Mouse (Mus musculus) mesoderm, embryonic 11.5 days (tissue): Measurements from ENCODE around the gene Cntrl.

Source experiments
- DNase-seq: peaks from one replicate; pipeline ENCODE4 v3.0.0-alpha.2; 2012; ENCODE audit warnings: low read depth, low spot score

The Cntrl gene

DNA sequence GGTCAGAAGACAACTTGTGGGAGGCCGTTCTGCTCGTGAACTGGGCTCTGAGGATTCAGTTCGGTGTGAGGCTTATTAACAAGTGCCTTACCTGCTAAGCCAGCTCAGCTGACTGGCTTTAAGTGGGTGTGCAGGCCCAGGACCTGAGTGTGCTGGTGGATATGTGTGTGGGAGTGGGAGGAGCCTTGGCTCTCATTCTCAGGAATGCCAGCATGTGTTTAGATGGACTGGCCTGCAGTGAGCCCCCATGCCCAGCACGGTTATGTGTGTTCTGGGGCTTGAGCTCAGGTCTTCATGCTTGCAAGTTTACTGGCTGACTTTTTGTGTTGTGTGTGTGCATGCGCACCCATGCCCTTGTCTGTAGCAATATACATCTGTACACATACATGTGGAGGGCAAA, 64.4 kb downstream of the Cntrl start:
- DNase-seq, result no peak

DNA sequence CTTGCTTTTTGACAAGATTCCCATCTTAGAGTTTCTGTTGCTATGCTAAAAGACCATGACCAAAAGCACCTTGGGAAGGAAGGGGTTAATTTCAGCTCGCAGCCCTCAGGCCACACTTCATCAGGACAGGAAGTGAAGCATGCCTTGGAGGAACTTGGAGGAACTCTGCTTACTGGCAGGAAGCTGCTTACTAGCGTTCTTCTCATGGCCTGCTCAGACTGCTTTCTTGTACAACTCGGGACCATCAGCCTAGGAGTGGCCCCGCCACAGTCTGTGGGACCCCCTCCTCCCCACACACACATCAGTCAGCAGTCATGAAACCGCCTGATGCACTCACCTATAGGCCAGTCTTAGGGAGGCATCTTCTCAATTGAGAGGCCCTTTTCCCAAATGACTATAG, 64.8 kb downstream of the Cntrl start:
- DNase-seq, result peak; percentile 14

GRCm38 (mm10) chr2:35175281-35176065, 66.2 kb downstream of the Cntrl start:
- DNase-seq, result no peak

DNA sequence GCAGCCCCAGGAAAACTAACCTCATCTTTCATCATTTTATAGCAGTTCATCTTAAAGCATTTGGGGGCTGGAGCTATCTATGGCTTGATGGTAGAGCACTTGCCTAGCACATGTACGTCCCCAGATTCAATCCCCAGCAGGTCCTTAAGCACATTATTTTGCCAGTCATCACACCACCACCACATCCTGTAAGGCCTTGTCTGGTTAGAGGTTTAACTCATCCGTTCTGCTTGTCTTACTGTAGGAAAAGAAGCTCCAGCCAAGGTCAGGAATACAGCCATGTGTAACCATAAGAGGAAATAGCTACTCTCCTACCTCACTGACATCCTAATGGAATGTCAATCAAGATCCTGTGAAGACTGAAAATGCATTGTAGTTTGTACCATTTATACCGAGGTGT, 68.9 kb downstream of the Cntrl start:
- no peak for DNase-seq

DNA sequence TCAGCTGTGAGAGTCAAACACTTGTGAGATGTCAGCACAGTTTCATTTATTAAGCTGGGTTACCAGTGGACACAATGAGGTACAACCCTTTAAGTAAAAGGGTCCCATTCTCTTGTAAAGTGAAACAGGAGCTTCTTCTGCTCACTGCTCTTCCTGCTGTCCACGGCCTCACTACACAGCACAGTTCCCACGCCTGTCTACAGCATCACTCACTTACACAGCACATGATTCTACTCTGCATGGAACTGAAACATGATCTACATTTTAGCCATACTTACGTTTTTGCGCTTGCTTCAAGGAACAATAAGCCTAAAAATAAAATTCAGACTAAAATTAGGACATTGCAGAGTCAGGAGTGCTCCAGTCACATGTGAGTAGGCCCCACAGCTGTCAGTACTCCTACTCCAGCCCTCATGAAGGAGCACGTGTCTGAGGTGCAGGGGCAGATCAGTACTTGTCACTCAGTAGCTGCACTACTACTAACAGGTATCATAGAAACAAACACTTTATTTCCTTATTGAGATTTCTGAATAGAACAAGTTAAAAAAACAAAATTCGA, 73.9 kb downstream of the Cntrl start:
- DNase-seq, result no peak

DNA sequence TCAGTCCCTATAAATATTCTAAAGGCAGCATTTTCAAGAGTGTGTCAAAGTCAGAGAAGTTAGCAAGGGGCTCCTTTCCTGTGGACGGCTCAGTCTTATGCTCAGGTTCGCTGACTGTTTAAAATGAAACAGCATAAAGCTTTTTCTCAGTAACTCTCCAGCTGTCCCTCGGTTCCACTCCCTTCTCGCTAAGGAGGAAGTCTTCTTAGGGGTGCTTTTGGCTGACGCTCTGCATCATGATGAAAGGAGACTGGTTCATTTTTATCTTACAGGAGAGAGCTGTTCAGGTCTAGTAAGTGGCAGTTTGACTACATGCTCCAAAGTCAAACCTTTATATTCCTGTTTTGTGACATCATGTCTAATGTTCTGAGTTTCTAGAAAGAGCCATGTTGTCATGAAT, 79.6 kb downstream of the Cntrl start:
- no peak for DNase-seq

DNA sequence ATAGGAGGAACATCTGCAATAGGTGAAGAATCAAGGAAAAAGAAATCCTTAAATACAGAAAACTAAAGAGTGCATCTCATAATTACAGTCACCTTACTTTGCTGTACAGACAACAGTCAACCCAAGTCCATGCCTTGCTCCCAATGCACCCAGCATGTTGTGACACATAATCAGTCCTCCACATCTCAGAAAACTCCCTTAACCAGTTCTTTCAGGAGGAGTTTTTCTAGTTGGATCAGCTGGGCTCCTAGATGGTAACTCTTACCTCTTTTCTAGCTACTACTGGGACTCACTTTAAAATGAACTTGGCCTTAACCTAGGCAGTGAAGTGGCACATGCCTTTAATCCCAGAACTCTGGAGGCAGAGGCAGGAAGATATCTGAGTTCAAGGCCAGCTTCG, 84.7 kb downstream of the Cntrl start:
- no peak for DNase-seq

- DNase-seq, result no peak
Observed at GRCm38 (mm10) chr2:35195626-35196544, 86.6 kb downstream of the Cntrl start.

GRCm38 (mm10) chr2:35199541-35199940, 90.2 kb downstream of the Cntrl start:
- DNase-seq, result no peak

GRCm38 (mm10) chr2:35199971-35200897, 90.9 kb downstream of the Cntrl start:
- peak; percentile 12 for DNase-seq

DNA sequence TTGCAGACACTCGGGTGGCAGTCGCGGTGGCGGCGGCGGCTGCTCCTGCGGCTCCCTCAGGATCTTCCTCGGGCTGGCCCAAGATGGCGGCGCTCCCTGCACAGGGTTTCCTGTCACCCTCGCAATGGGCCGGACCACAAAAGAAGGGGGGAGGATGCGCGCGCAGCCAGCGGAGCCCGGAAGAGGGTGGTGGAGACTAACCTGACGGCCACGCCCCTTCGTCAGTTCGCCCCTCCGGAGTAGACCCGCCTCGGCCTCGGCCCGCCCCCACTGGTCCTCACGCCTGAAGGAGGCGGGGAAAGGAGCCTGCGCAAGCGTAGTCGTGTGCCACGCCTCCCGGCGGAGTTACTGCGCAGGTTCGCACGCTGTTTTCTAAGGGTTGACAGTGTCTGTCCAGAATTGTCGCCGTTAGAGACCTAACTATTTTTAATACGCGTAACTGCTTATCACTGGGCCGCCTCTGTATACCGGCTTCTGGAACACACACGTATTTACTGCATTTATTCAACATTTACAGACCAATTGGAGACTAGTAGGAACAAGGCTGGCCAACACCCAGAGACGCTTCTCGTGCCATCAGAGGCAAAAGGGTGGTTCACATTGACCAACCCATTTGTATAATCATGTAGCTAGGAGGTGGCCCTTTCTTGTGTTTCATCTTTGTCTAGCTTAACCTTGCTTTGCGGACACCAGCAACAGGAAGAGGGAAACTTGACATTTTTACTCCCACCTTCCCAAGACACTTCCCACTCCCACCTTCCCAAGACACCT, 91.8 kb downstream of the Cntrl start, which contains the start of gene Rab14:
Gene Rab14 (minus strand): TSS at position 223 of the 771 bp plus-strand sequence.
- DNase-seq, result peak; percentile 99

GRCm38 (mm10) chr2:35203729-35204128, 94.4 kb downstream of the Cntrl start:
- DNase-seq, result no peak

DNA sequence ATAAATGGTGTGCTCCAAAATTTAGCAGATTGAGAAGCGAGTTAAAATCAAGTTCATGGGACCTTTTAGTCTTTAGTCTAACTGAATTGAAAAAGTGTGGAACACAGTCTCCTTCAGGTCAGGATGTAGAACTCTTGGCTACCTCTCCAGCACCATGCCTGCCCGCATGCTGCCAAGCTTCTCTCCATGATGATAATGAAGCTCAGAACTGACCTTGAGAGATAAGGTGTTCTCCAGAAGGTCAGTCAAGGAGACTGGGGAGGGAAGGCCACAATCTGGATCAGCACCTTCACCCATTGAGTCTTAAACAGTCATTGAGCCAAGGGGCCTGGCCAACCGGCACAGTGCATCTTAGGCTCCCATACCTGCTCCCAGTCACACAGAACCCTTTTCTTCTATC, 97.5 kb downstream of the Cntrl start:
- no peak for DNase-seq

DNA sequence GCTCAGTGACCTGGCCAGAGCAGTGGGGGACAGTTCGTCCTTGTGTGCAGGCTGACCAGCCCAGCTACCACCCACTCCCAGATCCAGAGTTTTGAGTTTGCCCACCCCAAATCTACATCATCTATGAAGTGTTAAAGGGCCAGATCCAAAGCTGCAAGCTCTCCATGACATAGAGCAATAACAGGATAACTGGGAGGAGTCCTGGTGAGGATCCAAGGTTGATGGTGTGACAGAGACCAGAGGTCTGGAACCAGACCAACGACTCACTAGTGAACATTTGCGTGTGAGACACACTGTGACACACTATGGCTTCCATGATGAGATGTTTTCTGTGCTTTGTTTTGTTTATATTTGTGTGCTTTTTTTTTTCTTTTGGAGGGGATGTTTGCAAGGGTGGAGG, 98.8 kb downstream of the Cntrl start:
- DNase-seq, result no peak

DNA sequence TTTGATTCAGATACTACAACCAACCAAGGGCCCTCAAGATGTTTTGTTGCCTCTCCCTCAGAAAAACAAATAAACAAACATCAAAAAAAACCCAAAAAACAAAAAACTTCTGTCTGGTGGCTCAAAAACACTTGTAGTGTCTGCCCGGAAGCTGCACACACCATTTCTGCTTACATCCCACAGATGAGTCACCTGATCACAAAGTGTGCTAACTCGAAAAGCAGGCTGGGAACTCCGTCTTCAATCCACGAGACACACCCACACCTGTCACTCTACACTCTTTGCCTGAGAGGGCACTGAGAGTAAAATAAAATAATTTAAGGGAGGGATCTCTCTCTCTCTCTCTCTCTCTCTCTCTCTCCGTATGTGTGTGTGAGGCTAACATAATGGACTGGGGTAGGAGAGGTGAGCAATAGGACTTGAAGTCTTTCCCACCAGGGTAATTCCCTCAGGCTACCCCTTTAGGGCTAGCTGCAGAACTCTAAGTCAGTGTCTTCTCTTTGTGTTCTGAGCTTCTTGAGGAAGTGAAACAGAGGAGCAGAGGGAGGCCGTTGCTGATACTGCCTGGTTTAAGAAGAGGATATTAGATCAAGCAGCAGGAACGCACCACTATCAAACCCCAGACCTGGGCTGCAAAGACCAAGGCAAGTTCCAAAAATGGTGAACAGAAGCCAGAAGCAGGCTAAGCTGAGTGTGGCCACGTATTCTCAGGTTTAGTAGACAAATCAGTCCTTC, 99.8 kb downstream of the Cntrl start:
- DNase-seq, result no peak

- DNase-seq, result no peak
Observed at GRCm38 (mm10) chr2:35211681-35212080, 102.4 kb downstream of the Cntrl start.

DNA sequence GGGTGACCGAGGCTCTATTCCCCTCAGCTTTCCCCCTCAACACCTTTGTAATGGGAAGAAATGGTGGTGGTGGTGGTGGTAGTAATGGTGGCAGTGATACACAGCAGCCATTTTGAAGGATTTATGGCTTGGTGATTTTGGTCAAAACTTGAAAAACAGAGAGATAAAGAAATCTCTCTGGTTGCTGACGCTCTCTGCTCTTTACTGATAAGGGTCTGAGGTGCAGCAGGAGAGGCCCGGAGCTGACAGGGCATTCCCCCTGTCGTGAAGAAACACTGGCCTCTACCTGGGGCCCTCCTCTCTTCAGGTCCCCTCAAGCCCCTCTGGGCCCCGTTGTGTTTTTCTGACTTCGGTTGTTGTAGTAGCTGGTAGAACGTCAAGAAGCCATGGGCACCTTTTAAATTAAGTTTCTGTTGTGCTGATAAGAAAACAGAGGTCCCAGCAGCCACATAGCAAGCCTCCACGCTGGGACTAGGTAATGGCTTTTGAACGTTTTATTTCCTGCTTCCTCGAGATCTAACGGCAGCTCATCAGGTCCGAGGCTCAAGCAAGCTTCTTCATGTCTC, 104.1 kb downstream of the Cntrl start:
- no peak for DNase-seq

DNA sequence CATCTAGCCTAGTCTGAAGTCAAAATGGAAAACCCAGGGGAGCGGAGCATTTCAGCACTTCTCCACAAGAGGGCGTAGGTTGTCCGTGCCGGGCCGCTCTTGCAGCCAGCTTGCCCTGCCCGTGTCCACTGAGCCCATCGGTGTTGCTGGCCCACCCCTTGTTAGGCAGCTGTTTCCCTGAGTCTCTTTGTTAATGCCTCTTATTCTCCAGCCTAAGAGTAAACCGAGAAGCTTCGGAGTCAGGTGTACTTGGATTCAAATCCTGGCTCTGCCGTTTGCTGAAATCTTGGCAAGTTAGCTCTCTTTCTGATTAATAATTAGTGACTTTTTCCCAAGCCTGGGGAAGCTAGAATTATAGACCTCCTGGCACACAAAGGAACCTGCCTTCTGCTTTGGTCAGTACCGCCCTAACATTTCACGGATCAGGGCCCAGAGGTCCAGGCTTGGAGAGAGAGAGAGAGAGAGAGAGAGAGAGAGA, 105.6 kb downstream of the Cntrl start:
- DNase-seq, result peak; percentile 88

DNA sequence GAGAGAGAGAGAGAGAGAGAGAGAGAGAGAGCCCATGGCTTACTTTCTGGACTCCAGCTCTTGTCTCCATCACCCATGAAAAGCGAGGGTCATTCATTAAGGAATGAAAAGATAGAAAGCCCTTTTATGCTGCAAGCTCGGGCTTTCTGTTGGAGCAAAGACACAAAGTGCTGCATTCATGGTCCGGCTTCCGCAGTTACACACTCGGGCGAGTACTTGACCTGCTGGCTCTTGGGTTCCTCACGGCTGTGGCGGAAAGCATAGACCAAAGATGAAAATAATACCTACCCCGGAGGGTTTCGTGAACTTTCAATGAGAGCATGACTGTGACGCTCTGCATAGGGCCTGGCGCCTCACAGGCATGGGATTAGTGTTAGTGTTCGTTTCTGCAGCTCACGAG, 106.1 kb downstream of the Cntrl start:
- peak; percentile 35 for DNase-seq
